Mouse (Mus musculus): ENCODE data around the gene Usp4.

The Usp4 gene

DNA sequence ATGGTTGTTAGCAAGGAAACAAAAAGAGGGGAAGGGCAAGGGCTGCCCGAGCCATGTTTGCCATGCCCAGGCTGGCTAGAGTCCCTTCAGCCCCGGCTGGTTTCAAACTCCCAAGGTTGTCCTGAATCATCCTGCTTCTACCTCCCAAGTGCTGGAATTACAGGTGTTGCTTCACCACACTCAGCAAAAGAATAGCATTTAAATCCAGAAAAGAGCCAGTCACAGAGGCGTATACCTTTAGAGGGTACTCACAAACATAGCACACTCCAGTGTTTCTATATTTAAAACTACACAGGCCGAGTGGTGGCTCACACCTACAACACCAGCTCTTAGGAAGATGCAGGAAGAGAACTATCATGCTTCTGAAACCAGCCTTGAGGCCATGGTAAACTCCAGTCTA lies 61.9 kb downstream of the Usp4 start:
- no peak for DNase-seq (ENCODE audit: low read depth, low spot score)

DNA sequence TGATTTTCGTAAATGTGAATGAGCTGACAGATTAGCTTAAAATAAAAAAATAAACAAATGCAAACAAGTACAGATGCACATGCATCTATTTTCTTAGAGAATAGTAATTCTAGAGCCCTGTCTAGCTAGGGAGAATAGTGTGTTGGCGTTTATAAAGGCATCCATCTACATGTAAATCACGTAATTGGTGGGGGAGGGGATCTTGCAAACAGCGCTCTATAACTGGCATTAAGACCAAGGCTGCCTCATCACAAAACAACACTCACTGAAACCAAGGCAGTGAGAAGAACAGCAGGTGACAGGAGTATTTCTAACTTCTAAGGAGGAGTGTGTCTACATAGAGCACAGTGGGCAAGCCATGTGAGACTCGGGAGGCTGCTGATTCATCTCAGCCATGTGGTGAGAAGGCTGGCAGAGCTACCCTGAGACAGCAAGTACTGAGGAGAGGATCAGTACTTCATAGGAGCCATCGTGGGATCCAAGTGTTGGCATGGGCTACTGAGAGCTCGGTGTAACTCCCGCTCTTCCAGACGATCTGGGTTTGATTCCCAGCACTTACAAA lies 63.8 kb downstream of the Usp4 start:
- DNase-seq (ENCODE audit: low read depth, low spot score) = no peak

DNA sequence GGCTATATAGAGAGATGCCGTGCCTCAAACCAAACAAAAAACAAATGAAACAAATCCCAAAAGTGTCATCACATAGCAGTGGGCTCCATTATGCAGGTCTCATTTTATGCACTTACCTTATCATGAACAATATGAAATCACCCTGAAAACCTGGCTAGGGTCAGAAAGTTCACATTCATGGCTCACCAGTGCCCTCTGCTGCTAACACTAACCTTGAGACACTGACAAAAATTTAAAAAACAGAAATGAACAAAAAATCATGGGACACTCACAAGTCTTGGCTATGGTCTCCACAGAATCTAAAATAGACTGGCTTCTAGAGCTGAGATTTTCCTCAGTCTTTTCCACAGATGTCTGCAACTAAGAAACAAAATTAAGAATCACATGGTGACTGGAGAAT lies 64.6 kb downstream of the Usp4 start:
- peak; percentile 54 for DNase-seq (ENCODE audit: low read depth, low spot score)

DNA sequence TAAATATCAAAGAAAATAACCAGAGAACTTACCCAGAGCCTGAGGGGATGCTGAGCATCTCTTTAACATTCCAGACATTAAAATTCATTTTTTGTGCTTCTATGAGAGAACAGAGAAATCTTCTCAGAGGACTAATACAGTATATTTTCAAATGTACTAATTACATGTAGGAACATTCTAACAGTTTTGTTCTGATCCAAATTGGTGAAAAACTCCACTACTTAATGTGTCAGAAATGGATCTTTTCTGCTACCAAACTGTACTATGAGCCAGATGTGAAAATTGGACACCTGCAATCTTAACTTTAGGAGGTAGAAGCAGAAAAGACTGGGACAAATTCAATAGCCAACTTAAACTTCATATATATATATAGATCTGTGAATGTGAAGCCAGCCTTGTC lies 80.7 kb downstream of the Usp4 start, which contains the start of gene Ccdc36:
Gene Ccdc36 (minus strand): TSS at position 101 of the 400 bp plus-strand sequence.
- DNase-seq (ENCODE audit: low read depth, low spot score) = no peak

DNA sequence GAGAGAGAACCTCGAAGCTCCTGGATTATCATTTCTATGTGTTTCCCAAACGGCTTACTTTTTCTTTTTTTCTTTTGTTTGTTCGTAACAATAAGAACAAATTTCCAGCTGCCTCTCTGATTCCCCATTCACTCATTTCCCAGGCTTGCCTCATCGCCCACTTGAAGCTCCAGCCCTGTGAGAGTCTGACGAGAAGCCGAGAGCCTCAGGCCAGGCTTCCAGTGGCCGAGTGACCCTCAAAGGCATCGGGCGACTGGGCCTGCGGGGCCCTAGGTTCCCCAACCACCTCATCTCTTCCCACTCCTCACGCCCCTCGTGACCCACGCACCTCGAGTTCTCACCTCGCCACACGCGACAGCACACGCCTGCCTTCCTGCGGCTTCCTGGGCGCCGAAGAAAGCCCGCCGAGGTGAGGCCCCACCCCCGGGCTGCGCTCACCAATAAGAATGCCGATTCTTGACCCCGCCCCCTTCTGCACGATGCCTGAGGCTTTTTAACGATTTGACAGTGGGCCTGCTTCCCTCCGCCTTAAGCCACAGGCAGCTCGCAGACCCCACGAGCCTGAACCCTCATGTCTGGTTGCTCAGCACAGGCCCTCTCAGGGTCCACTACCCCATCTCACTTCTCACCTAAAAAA lies 83.9 kb downstream of the Usp4 start:
- peak; percentile 84 for DNase-seq (ENCODE audit: low read depth, low spot score)

DNA sequence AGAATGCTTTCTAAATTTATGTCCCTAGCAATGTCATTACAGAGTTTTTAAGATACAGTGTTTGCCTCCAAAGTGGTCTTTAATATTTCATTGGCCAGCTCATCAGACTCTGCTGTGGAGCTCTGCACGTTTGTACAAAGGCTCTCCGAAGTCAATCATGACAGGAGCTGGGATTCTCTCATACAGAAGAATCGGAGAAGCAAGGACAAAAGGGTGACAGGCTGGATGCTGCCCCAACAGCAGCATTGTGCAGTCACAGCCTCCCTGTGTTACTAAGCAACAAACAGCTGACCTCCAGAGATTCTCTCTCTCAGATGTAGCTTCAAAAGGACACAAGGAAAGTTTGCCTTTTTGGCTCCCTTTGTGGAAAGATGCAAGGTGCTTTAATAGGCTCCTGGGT lies 88.5 kb downstream of the Usp4 start, which contains the start of gene BC048562:
Gene BC048562 (plus strand): TSS at position 301 of the 400 bp plus-strand sequence.
- DNase-seq (ENCODE audit: low read depth, low spot score) = no peak

DNA sequence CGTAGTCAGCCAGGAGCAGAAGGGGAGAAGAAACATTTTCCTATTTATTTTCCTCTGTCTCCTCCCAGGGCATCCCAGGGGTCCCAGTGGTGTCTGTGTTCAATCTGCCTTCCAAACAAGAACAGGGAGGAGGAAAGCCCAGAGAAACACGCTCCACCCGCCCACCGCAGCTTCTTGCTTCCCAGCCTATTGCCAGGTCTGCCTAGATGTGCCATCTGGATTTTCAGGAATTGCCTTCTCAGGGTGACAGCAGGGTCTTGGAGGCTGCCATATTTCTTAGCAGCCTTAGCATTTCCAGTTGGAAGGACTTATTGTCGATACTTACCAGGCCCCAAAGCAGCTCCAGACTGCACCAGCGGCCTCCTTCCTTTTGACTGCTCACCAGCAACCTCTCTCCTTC lies 91.5 kb downstream of the Usp4 start:
- no peak for DNase-seq (ENCODE audit: low read depth, low spot score)

DNA sequence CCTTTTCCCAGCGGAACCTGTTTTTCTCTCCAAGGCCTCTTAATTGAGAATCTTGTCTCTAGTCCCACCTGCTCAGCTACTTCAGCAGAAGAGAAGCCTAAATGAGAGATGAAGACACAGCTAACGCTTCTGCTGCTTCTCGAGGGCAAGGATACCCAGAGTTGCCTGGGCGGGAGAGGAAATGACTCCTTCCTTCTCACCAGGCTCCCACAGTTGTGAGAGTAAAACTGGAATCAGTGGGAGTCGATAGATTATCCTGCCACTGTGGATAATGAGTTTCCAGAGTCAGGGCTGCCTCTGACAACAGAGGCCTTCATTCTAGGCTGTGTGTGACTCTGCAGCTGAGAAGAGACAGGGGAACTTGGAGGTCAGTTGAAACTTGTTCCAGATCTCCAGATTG lies 92.8 kb downstream of the Usp4 start:
- no peak for DNase-seq (ENCODE audit: low read depth, low spot score)

DNA sequence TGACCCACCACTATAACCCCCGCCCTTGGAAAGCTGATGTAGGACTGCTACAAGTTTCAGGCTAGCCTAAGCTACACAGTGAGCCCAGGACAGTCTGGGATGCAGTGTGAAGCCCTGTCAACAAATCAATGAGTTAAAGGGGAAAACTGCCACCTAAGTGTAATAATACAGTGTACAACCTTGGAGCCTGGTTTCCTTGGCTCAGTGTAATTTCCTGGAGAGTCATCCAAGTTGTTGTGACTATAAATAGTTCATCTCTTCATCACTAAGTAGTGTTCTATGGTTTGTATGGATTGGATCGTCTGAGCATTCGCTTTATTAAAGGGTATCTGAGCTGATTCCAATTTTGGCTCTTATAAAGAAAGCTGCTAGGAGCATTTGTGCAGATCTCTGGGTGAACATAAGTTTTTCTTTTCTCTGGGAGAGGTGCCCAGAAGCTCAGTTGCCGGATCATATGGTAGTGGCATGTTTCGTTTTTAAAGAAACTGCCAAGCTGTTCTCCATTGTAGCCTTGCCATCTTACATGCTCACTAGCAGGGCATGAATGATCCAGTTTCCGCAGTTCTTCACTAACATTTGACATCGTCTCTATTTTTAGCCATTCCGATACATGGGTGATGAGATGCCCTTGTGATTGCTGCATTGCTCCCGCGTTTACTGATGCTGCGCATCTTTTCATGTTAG lies 93.7 kb downstream of the Usp4 start:
- no peak for DNase-seq (ENCODE audit: low read depth, low spot score)
